Mouse (Mus musculus): ENCODE data around the gene Eif3i.

- peak; percentile 51 for TF ChIP-seq IRF4 (IDR thresholded peaks at IDR 0.05; ENCODE audit: low read depth, low read length)
- no peak for TF ChIP-seq JUN (IDR thresholded peaks at IDR 0.05; ENCODE audit: insufficient read depth, low read depth, low read length)
- TF ChIP-seq CTCF (conservative IDR thresholded peaks at IDR 0.05 in 1 of 2, IDR thresholded peaks at IDR 0.05 in 1 of 2; ENCODE audit: low read depth in 2 of 2, low read length in 2 of 2): peak; percentile 33 to 82; a peak in 3 of 4 replicates
- no peak for TF ChIP-seq USF2 (conservative IDR thresholded peaks at IDR 0.05; ENCODE audit: low read depth, low read length)
- no peak for TF ChIP-seq POLR2A (IDR thresholded peaks at IDR 0.05; ENCODE audit: low read depth, low read length)
- no peak for TF ChIP-seq ELF1 (IDR thresholded peaks at IDR 0.05; ENCODE audit: low read depth, low read length)
- TF ChIP-seq HCFC1 (IDR thresholded peaks at IDR 0.05; ENCODE audit: low read depth, low read length): no peak
These were observed 23.5 kb downstream of the Eif3i start for GRCm38 (mm10) chr4:129576863-129577491.

Measured in CH12.LX (cell line).